Mouse (Mus musculus) ES-E14 (cell line): Measurements from ENCODE around the gene Snrnp200. TPM values are rescaled to one million over a fixed set of nuclear protein-coding genes. Genes with fewer than 3 reads are reported as not detected.

Experiments used
- DNase-seq: peaks from one replicate; pipeline ENCODE4 v3.0.0-alpha.2; 2013; ENCODE audit warnings: low read depth, low spot score
- H3K27ac ChIP-seq: 2 replicates; pipeline ENCODE4 v1.5.1; 2012; ENCODE audit warnings: low read depth, mild to moderate bottlenecking, low read length, moderate library complexity, mixed read lengths; ENCODE audit not compliant: poor library complexity, insufficient read depth, severe bottlenecking
- H3K36me3 ChIP-seq: 2 replicates; pipeline ENCODE4 v1.6.1; 2012; ENCODE audit warnings: mild to moderate bottlenecking, low read length, moderate library complexity, mixed read lengths; ENCODE audit not compliant: control insufficient read depth, poor library complexity, insufficient read depth, severe bottlenecking
- H3K4me1 ChIP-seq, 2 experiments: fragments of 150-350 bp in 1 of 2; sonication (generic) in 1 of 2; 2 replicates each; pipeline ENCODE4 v1.6.1; 2012; ENCODE audit warnings: low read length in 2 of 2, mild to moderate bottlenecking in 1 of 2, mixed read lengths in 1 of 2; ENCODE audit not compliant: control insufficient read depth in 2 of 2, insufficient read depth in 2 of 2, poor library complexity in 1 of 2
- H3K4me3 ChIP-seq, 2 experiments: fragments of 150-350 bp in 1 of 2; sonication (generic) in 1 of 2; 2 replicates each; pipeline ENCODE4 v1.5.1; 2012; ENCODE audit warnings: low read length in 2 of 2, low read depth in 1 of 2, mild to moderate bottlenecking in 1 of 2, mixed read lengths in 1 of 2; ENCODE audit not compliant: insufficient read depth in 1 of 2, poor library complexity in 1 of 2, severe bottlenecking in 1 of 2
- H3K9ac ChIP-seq: 2 replicates; pipeline ENCODE4 v1.6.1; 2012; ENCODE audit warnings: low read depth, mild to moderate bottlenecking, low read length, mixed read lengths; ENCODE audit not compliant: poor library complexity, insufficient read depth, severe bottlenecking
- H3K9me3 ChIP-seq: fragments of 150-350 bp; sonication (generic); 2 replicates; pipeline ENCODE4 v1.6.1; 2012; ENCODE audit warnings: low read depth, mild to moderate bottlenecking, low read length; ENCODE audit not compliant: control insufficient read depth, insufficient read depth
- CHD2 ChIP-seq: IDR thresholded peaks from 2 replicates; pipeline ENCODE4 v1.6.1; 2014; ENCODE audit warnings: mild to moderate bottlenecking, low read depth, low read length, inconsistent platforms
- HCFC1 ChIP-seq: IDR thresholded peaks from 2 replicates; pipeline ENCODE4 v1.6.1; 2012; ENCODE audit warnings: low read length, inconsistent platforms, borderline replicate concordance; ENCODE audit not compliant: insufficient read depth
- MAFK ChIP-seq: IDR thresholded peaks from 2 replicates; pipeline ENCODE4 v1.6.1; 2014; ENCODE audit warnings: mild to moderate bottlenecking, low read depth, low read length, inconsistent platforms; ENCODE audit not compliant: insufficient read depth
- ZC3H11A ChIP-seq: IDR thresholded peaks from 2 replicates; pipeline ENCODE4 v1.6.1; 2012; ENCODE audit warnings: low read depth, mild to moderate bottlenecking, inconsistent platforms, low read length, borderline replicate concordance
- ZNF384 ChIP-seq: IDR thresholded peaks from 2 replicates; pipeline ENCODE4 v1.6.1; 2012; ENCODE audit warnings: low read depth, low read length, inconsistent platforms
- in situ Hi-C, 2 experiments: fragments of 600-800 bp; cut with MboI; formaldehyde crosslinking; loops; one replicate each; pipeline ENCODE4 v1.15.1; 2025; ENCODE audit warnings: low sequenced_read_pairs in 2 of 2, inconsistent platforms in 1 of 2; ENCODE audit not compliant: unreplicated experiment in 2 of 2
- total RNA-seq: library from RNA; depleted of rRNA; stranded (reverse); fragments of 300-350 nt; gene quantifications from 2 replicates; pipeline ENCODE4 v1.2.3, GENCODE M21; 2012; rRNA removed

Gene Snrnp200
- total RNA-seq, 1 experiment: 147 TPM

GRCm38 (mm10) chr2:127272806-127273205, 64.6 kb downstream of the Snrnp200 start:
- in situ Hi-C loops: no loop called here
- 0 out of 2 replicates have a peak, but pooled peaks cover 2% of the 10 kb centered on the region for H3K36me3 ChIP-seq
- H3K9me3 ChIP-seq: no peaks in the 10 kb centered on the region
- no peak overlapping the region for H3K9ac ChIP-seq
- no peak overlapping the region for H3K4me3 ChIP-seq
- H3K27ac ChIP-seq: no peak overlapping the region
- TF ChIP-seq ZC3H11A (no peak), MAFK (no peak), ZNF384 (no peak), CHD2 (no peak), HCFC1 (no peak)
- no peak for DNase-seq
- peaks cover 0 to 4% of the 10 kb centered on the region in 2 experiments; a peak in 2 of 4 replicates for H3K4me1 ChIP-seq

GRCm38 (mm10) chr2:127274590-127274989, 66.4 kb downstream of the Snrnp200 start:
- no peak overlapping the region for H3K4me3 ChIP-seq
- H3K27ac ChIP-seq: no peak overlapping the region
- in situ Hi-C loops: no loop called here
- TF ChIP-seq ZNF384 (no peak), ZC3H11A (no peak), MAFK (no peak), CHD2 (no peak), HCFC1 (no peak)
- H3K9ac ChIP-seq: no peak overlapping the region
- no peak for DNase-seq
- H3K36me3 ChIP-seq: 0 out of 2 replicates have a peak, but pooled peaks cover 2% of the 10 kb centered on the region
- no peaks in the 10 kb centered on the region; a peak in 1 of 4 replicates for H3K4me1 ChIP-seq
- H3K9me3 ChIP-seq: no peaks in the 10 kb centered on the region

GRCm38 (mm10) chr2:127275551-127276320, 67.5 kb downstream of the Snrnp200 start:
- no peak overlapping the region for H3K27ac ChIP-seq
- H3K36me3 ChIP-seq: 0 out of 2 replicates have a peak, but pooled peaks cover 2% of the 10 kb centered on the region
- TF ChIP-seq CHD2 (no peak), ZNF384 (no peak), HCFC1 (no peak), MAFK (no peak), ZC3H11A (no peak)
- in situ Hi-C loops: no loop called here
- H3K9me3 ChIP-seq: no peaks in the 10 kb centered on the region
- H3K4me3 ChIP-seq: no peak overlapping the region
- no peaks in the 10 kb centered on the region; a peak in 1 of 4 replicates for H3K4me1 ChIP-seq
- DNase-seq: no peak
- H3K9ac ChIP-seq: no peak overlapping the region

- Histone ChIP-seq H3K9ac (no peak overlapping the region), H3K4me1 (no peaks in the 10 kb centered on the region), H3K9me3 (no peaks in the 10 kb centered on the region), H3K27ac (no peak overlapping the region), H3K36me3 (no peaks in the 10 kb centered on the region), H3K4me3 (no peak overlapping the region)
- in situ Hi-C loops: no loop called here
- TF ChIP-seq MAFK: no peak
- no peak for TF ChIP-seq CHD2
- TF ChIP-seq ZC3H11A: no peak
- TF ChIP-seq HCFC1: no peak
- TF ChIP-seq ZNF384: no peak
- DNase-seq: no peak
Observed at GRCm38 (mm10) chr2:127278162-127278561, 70.0 kb downstream of the Snrnp200 start.

Other genes with a start within 250 kb of the Snrnp200 start
- gene Ap4e1, start 199.7 kb upstream of the Snrnp200 start, total RNA-seq: 11.4 and 14.4 TPM in 2 replicates
- 6.0 and 11.6 TPM in 2 replicates for gene Blvra, start 137.7 kb upstream of the Snrnp200 start, total RNA-seq
- gene Ncaph, start 74.4 kb upstream of the Snrnp200 start, total RNA-seq: 45.9 and 47.4 TPM in 2 replicates
- 14.1 and 20.0 TPM in 2 replicates for gene Itpripl1, start 64.9 kb upstream of the Snrnp200 start, total RNA-seq
- gene 1810024B03Rik, start 106 bp upstream of the Snrnp200 start, total RNA-seq: 1.8 and 1.9 TPM in 2 replicates
- gene Ciao1, start 39.4 kb downstream of the Snrnp200 start, total RNA-seq: 71.2 and 86.2 TPM in 2 replicates
- 17.5 and 18.9 TPM in 2 replicates for gene Tmem127, start 39.5 kb downstream of the Snrnp200 start, total RNA-seq
- 30.0 and 40.7 TPM in 2 replicates for gene Stard7, start 61.8 kb downstream of the Snrnp200 start, total RNA-seq
- gene Dusp2, start 127.8 kb downstream of the Snrnp200 start, total RNA-seq: 1.1 and 1.8 TPM in 2 replicates
- gene Astl, start 130.3 kb downstream of the Snrnp200 start, total RNA-seq: not detected in 2 replicates
- gene Adra2b, start 154.8 kb downstream of the Snrnp200 start, total RNA-seq: 0.90 and 1.5 TPM in 2 replicates
- gene Gpat2, start 216.8 kb downstream of the Snrnp200 start, total RNA-seq: 26.4 and 27.3 TPM in 2 replicates
- gene Fahd2a, start 236.2 kb downstream of the Snrnp200 start, total RNA-seq: 6.6 and 8.7 TPM in 2 replicates